Mouse (Mus musculus): ENCODE results near the gene Dennd4a. TPM values are rescaled to one million over a fixed set of nuclear protein-coding genes. Genes with fewer than 3 reads are reported as not detected.

Gene Dennd4a
- total RNA-seq, 2 experiments from 2014 or later: 7.7 to 8.4 TPM

GRCm38 (mm10) chr9:64947483-64948095 lies 136.4 kb downstream of the Dennd4a start:
- no peak for DNase-seq
- intact Hi-C loops (cut with DNase I): no loop called here

DNA sequence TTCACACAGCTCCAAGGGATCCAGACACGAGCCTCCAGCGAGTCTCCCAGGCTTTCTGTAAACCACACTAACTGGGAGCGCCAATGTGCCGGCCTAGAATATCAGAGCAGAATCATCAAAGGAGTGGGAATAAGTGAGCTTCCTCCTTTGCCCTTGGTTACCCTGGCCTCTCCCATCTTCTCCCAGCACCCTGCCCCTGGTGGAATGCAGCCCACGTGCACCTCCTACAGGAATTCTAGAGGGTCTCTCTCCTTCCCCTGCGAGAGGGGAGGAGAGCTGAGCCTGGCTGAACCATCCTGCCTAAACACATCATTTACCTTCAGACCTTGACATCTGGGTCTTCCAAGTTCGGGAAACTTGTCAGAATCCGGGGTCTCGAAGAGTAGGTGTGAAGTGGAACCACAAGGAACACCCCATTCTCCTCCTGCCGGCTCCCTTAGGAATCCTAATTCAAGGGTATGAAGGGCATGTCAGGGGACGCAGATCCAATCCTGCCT lies 140.1 kb downstream of the Dennd4a start, which contains the start of gene Slc24a1:
Gene Slc24a1, minus strand, starts transcription at position 447 of the 497 bp plus-strand sequence.
- intact Hi-C loops (cut with DNase I): no loop called here
- DNase-seq: no peak

- DNase-seq: no peak
- intact Hi-C loops (cut with DNase I): no loop called here
Measured at GRCm38 (mm10) chr9:64952055-64952454, 140.9 kb downstream of the Dennd4a start.

- DNase-seq: no peak
- intact Hi-C loops (cut with DNase I): no loop called here
Measured at GRCm38 (mm10) chr9:64953190-64953589, 142.1 kb downstream of the Dennd4a start.

GRCm38 (mm10) chr9:64956337-64956736 lies 145.2 kb downstream of the Dennd4a start:
- DNase-seq: no peak
- intact Hi-C loops (cut with DNase I): no loop called here

DNA sequence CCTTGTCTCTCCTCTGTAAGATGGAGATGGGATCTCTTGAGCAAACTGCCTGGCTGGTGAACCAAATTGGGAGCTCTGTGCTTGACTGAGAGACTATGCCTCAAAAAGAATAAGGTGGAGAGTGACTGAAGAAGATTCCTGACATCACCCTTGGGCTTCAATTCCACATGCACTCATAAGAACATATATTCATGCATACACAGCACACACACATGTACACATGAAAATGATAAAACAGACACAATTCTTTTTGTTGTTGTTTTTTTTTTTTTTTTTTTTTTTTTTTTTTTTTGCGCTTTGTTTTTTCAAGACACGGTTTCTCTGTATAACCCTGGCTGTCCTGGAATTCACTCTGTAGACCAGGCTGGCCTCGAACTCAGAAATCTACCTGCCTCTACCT lies 146.1 kb downstream of the Dennd4a start:
- no peak for DNase-seq
- intact Hi-C loops (cut with DNase I): no loop called here

DNA sequence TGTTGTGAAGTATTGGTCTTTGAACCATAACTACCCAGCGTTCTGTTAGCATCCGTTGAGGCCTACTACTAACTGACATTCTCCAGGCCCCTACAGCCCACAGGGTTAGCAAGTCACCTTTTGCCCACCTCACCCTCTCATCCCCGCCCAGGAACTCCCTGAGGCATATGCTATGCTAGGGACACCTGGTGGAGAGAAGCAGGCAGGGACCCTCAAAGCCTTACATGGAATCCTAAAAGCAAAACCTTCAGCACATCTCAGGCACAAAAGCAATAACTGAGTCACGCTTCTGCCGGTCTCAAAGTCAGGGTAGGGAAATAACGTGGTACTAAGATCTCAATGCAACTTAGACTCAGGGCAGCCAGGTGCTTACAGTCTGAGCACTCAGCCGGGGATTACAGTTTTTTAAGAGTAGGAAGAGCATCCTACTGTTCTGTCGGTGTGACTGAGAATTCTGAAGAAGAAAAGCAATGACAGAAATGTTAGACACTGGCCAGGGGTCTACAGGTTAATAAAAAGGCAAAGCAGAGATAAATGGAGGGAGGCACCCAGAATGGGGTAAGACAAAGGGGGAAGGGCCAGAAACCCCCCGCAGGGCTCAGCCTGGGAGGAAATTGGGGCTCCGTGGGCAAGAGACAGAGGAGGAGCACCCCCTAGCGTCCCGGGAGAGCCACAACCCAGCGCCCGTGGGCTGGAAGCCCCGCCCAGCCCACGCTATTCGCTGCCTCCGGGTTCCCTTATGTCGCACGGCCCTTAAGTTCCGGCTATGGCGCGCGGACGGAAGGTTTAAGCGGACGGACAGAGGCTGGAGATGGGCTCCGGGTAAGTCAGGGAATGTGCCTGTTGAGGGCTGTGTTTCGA lies 149.2 kb downstream of the Dennd4a start, which contains the start of gene Ints14:
Gene Ints14, plus strand, starts transcription at position 789 of the 861 bp plus-strand sequence.
- intact Hi-C loops (cut with DNase I): loop anchor here (2.0 kb wide), 2 partner anchors 182 to 620 kb away; partner anchors contain the start of gene Dis3l
- DNase-seq: peak; percentile 98

- intact Hi-C loops (cut with DNase I): loop anchor here (2.0 kb wide), 2 partner anchors 182 to 620 kb away; partner anchors contain the start of gene Dis3l
- DNase-seq: no peak
Measured at GRCm38 (mm10) chr9:64960978-64961320, 149.8 kb downstream of the Dennd4a start.

Other genes with a start within 250 kb of the Dennd4a start
- gene Rab11a, start 73.6 kb upstream of the Dennd4a start, total RNA-seq (2021): 100 to 1,000 TPM; 181 to 194 TPM
- under 1 TPM; 0.14 to 0.22 TPM for gene Slc24a1, start 140.3 kb downstream of the Dennd4a start, total RNA-seq (2021)
- 10 to 100 TPM; 15.9 to 16.0 TPM for gene Ints14, start 149.6 kb downstream of the Dennd4a start, total RNA-seq (2021)
- 10 to 100 TPM; 17.3 to 18.6 TPM for gene Hacd3, start 210.4 kb downstream of the Dennd4a start, total RNA-seq (2021)
- 10 to 100 TPM; 58.1 to 64.9 TPM for gene Dpp8, start 221.1 kb downstream of the Dennd4a start, total RNA-seq (2021)

All from heart, postnatal 36 days (tissue).